Mouse (Mus musculus): ENCODE measurements around the gene Jph4.
A peak's percentile ranks its signal among the peaks of the same experiment; 100 is the strongest.

- TF ChIP-seq CTCF (IDR thresholded peaks at IDR 0.05; ENCODE audit: insufficient read depth, low read length) (peak; percentile 63), POLR2A (IDR thresholded peaks at IDR 0.05; ENCODE audit: borderline replicate concordance, extremely low read depth, low read depth, low read length) (no peak)
Measured at GRCm38 (mm10) chr14:55148363-55148915, 31.7 kb upstream of the Jph4 start.
